Mouse (Mus musculus) heart, postnatal 4 days (tissue): ENCODE data around the gene Tnfsf10. TPM values are rescaled to one million over a fixed set of nuclear protein-coding genes. Genes with fewer than 3 reads are reported as not detected.
A peak's percentile ranks its signal among the peaks of the same experiment; 100 is the strongest.

ENCODE experiments used
- DNase-seq: peaks from one replicate; pipeline ENCODE4 v3.0.0; 2021
- total RNA-seq, 2 experiments: library from RNA; stranded (reverse); gene quantifications; 2 replicates each; pipeline ENCODE4 v1.2.3; 2021

The Tnfsf10 gene
- total RNA-seq, 2 experiments from 2014 or later = 5.5 to 7.1 TPM

GRCm38 (mm10) chr3:27371725-27372650 is 55.2 kb downstream of the Tnfsf10 start:
- DNase-seq = no peak

- DNase-seq = no peak
These were observed 57.6 kb downstream of the Tnfsf10 start for GRCm38 (mm10) chr3:27374396-27374795.

GRCm38 (mm10) chr3:27377935-27378334 is 61.1 kb downstream of the Tnfsf10 start:
- DNase-seq = no peak

GRCm38 (mm10) chr3:27384836-27385235 is 68.0 kb downstream of the Tnfsf10 start:
- peak; percentile 10 for DNase-seq

GRCm38 (mm10) chr3:27389923-27390322 is 73.1 kb downstream of the Tnfsf10 start:
- no peak for DNase-seq

Other genes starting within 250 kb of the Tnfsf10 start
- gene Ect2, start 163.2 kb upstream of the Tnfsf10 start, total RNA-seq = 10 to 100 TPM; 28.3 to 31.0 TPM
- 100 to 1,000 TPM; 111 to 114 TPM for gene Nceh1, start 134.1 kb upstream of the Tnfsf10 start, total RNA-seq
- gene Ghsr, start 54.3 kb downstream of the Tnfsf10 start, total RNA-seq = not detected